Mouse (Mus musculus): ENCODE data around the gene Gpr183. TPM values are rescaled to one million over a fixed set of nuclear protein-coding genes. Genes with fewer than 3 reads are reported as not detected.

Gene Gpr183
- polyA plus RNA-seq, 1 experiment from 2014 or later, result 1.3 TPM

- Histone ChIP-seq H3K4me2 (no peak overlapping the region), H3K9ac (no peak overlapping the region), H3K9me3 (replicated peaks) (no peaks in the 10 kb centered on the region), H3K36me3 (ENCODE audit: poor library complexity, severe bottlenecking) (no peaks in the 10 kb centered on the region), H3K4me1 (no peaks in the 10 kb centered on the region), H3K4me3 (no peak overlapping the region), H3K27me3 (no peaks in the 10 kb centered on the region), H3K27ac (no peak overlapping the region)
- whole genome bisulfite sequencing, result 88% methylated on average over 3 of the region's 3 CpGs
- no peak for ATAC-seq
Observed at GRCm38 (mm10) chr14:121985477-121985876, 20.5 kb upstream of the Gpr183 start.

GRCm38 (mm10) chr14:121983009-121983933 is 18.3 kb upstream of the Gpr183 start:
- no peaks in the 10 kb centered on the region for H3K9me3 ChIP-seq (replicated peaks)
- H3K9ac ChIP-seq, result no peak overlapping the region
- H3K4me1 ChIP-seq, result no peaks in the 10 kb centered on the region
- H3K4me3 ChIP-seq, result no peak overlapping the region
- H3K4me2 ChIP-seq, result no peak overlapping the region
- 79% methylated on average over 8 of the region's 8 CpGs for WGBS
- ATAC-seq, result no peak
- H3K36me3 ChIP-seq (ENCODE audit: poor library complexity, severe bottlenecking), result no peaks in the 10 kb centered on the region
- H3K27me3 ChIP-seq, result no peaks in the 10 kb centered on the region
- no peak overlapping the region for H3K27ac ChIP-seq

- H3K9me3 ChIP-seq (replicated peaks), result no peaks in the 10 kb centered on the region
- ATAC-seq, result no peak
- H3K9ac ChIP-seq, result no peak overlapping the region
- H3K4me3 ChIP-seq, result no peak overlapping the region
- 90% methylated on average over 1 of the region's 1 CpGs for WGBS
- no peaks in the 10 kb centered on the region for H3K36me3 ChIP-seq (ENCODE audit: poor library complexity, severe bottlenecking)
- H3K4me2 ChIP-seq, result no peak overlapping the region
- no peaks in the 10 kb centered on the region for H3K27me3 ChIP-seq
- H3K4me1 ChIP-seq, result no peaks in the 10 kb centered on the region
- H3K27ac ChIP-seq, result no peak overlapping the region
Observed at GRCm38 (mm10) chr14:121981531-121981930, 16.5 kb upstream of the Gpr183 start.

DNA sequence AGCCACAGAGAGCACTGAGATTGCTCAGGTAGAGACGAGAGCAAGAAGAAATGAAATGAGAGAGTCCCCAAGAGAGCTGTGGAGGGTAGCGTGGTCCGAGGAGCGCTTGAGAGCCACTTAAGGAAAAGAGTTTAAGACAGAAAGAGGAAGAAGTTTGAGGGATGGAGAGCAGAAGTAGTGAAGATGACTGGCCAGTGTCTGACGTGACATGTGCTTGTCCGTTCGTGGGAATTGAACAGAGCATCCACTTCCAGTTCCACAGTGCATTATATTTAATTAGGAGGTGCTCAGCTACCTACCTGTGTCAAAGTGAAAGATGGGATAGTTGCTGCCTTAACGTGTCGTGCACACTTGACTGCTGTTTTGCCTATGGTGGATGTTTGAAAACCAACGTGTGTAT is 8.1 kb upstream of the Gpr183 start:
- H3K4me1 ChIP-seq, result no peaks in the 10 kb centered on the region
- ATAC-seq, result no peak
- no peak overlapping the region for H3K27ac ChIP-seq
- peaks cover 3% of the 10 kb centered on the region; the same call in 1 of the 2 replicates for H3K36me3 ChIP-seq (ENCODE audit: poor library complexity, severe bottlenecking)
- H3K9me3 ChIP-seq (replicated peaks), result no peaks in the 10 kb centered on the region
- H3K4me2 ChIP-seq, result no peak overlapping the region
- WGBS, result 95% methylated on average over 10 of the region's 10 CpGs
- H3K4me3 ChIP-seq, result no peak overlapping the region
- no peak overlapping the region for H3K9ac ChIP-seq
- no peaks in the 10 kb centered on the region for H3K27me3 ChIP-seq

GRCm38 (mm10) chr14:121970402-121970801 is 5.4 kb upstream of the Gpr183 start:
- Histone ChIP-seq H3K4me1 (no peaks in the 10 kb centered on the region), H3K4me3 (no peak overlapping the region), H3K36me3 (ENCODE audit: poor library complexity, severe bottlenecking) (no peaks in the 10 kb centered on the region; the same call in 1 of the 2 replicates), H3K9ac (no peak overlapping the region), H3K4me2 (no peak overlapping the region), H3K27ac (no peak overlapping the region), H3K9me3 (replicated peaks) (no peaks in the 10 kb centered on the region), H3K27me3 (no peaks in the 10 kb centered on the region)
- WGBS, result 96% methylated on average over 1 of the region's 1 CpGs
- no peak for ATAC-seq

DNA sequence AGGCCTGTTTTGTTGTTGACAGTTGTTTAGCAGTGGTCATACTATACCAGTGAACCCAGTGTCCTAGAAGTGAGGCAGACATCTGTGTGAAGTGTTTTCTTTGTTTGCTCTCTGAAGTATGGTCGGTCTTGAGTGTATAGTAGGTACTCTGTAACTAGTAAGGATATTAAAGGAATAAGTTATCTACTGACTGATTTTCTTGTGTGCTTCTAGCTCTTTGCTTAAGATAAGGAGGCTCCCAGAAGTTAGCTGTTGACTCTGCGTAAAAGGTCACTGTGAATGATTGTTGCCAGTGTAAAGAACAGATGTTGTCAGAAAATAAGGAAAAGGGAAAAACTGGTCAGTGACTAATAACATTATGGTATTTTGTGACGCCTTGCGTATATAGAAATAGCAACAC is 2.1 kb upstream of the Gpr183 start:
- Histone ChIP-seq H3K9ac (no peak overlapping the region), H3K4me3 (no peak overlapping the region), H3K36me3 (ENCODE audit: poor library complexity, severe bottlenecking) (no peaks in the 10 kb centered on the region), H3K4me2 (no peak overlapping the region), H3K27ac (no peak overlapping the region), H3K27me3 (no peaks in the 10 kb centered on the region), H3K4me1 (peaks cover 9% of the 10 kb centered on the region), H3K9me3 (replicated peaks) (no peaks in the 10 kb centered on the region)
- no peak for ATAC-seq
- 95% methylated on average over 4 of the region's 4 CpGs for WGBS

- no peak for ATAC-seq
- Histone ChIP-seq H3K9ac (no peak overlapping the region), H3K36me3 (ENCODE audit: poor library complexity, severe bottlenecking) (no peaks in the 10 kb centered on the region), H3K27ac (no peak overlapping the region), H3K4me3 (no peak overlapping the region), H3K4me2 (no peak overlapping the region), H3K9me3 (replicated peaks) (no peaks in the 10 kb centered on the region), H3K4me1 (peaks cover 9% of the 10 kb centered on the region), H3K27me3 (no peaks in the 10 kb centered on the region)
- 90% methylated on average over 4 of the region's 4 CpGs for WGBS
Observed at GRCm38 (mm10) chr14:121965461-121965860, 466 bp upstream of the Gpr183 start.

DNA sequence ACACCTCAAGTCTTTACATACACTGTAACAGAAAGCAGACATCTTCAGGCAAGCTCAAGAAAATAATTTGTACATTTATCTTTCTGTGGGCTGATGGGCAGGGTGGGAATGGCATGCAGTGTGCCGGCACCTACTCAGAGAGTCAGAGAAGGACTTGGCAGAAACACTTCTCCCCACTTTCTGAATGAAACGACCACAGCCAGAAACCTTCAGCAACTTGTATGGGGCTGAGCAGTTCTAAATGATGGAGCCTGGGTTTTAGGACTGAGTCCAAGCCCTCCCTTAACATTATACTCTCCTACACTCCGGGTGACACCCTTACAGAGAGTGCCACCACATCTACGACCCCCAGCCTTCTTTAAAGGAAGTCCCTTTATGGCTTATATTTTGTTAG is 1.1 kb downstream of the Gpr183 start:
- 51% methylated on average over 4 of the region's 4 CpGs for WGBS
- Histone ChIP-seq H3K4me2 (no peak overlapping the region), H3K9ac (no peak overlapping the region), H3K27me3 (no peaks in the 10 kb centered on the region), H3K9me3 (replicated peaks) (no peaks in the 10 kb centered on the region), H3K36me3 (ENCODE audit: poor library complexity, severe bottlenecking) (no peaks in the 10 kb centered on the region), H3K4me1 (peaks cover 9% of the 10 kb centered on the region), H3K4me3 (no peak overlapping the region), H3K27ac (no peak overlapping the region)
- ATAC-seq, result peak; percentile 46

DNA sequence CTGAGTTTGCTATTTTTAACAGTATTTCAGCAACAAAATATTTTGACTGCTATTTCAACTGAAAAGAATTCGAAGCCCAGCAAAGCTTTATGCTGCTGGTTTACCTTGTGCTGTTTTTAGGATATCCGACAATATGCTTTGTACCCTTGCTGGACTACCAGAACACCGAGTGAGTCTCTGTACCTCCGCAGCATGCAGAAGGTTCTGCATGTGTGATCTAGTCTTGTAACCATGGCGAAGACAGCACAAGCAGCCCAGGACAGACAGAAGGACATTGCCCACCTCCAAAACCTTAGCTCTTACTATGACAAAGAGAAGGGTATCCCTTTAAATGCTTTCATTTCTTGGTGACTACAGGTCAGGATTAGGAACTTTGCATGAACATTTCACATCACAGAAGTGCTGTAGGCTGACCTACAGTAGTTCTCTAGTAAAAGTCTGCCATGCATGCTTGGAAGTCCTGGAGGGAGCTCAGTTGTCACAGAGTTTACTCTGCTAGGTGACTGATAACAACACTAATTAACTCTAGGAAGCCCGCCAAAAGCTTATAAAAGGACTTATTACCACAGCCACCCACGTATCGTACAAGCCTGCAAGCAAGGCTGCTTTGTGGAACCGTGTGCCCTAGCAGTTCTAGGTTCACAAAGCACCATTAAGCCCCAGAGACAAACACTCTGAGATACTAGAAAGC is 1.6 kb downstream of the Gpr183 start:
- H3K9ac ChIP-seq, result no peak overlapping the region
- WGBS, result 64% methylated on average over 9 of the region's 9 CpGs
- H3K4me2 ChIP-seq, result no peak overlapping the region
- peaks cover 9% of the 10 kb centered on the region for H3K4me1 ChIP-seq
- no peaks in the 10 kb centered on the region for H3K9me3 ChIP-seq (replicated peaks)
- peak; percentile 62 for ATAC-seq
- H3K27me3 ChIP-seq, result no peaks in the 10 kb centered on the region
- H3K36me3 ChIP-seq (ENCODE audit: poor library complexity, severe bottlenecking), result no peaks in the 10 kb centered on the region
- no peak overlapping the region for H3K4me3 ChIP-seq
- H3K27ac ChIP-seq, result no peak overlapping the region

GRCm38 (mm10) chr14:121962128-121962890 is 2.7 kb downstream of the Gpr183 start:
- WGBS, result 85% methylated on average over 14 of the region's 14 CpGs
- ATAC-seq, result no peak

GRCm38 (mm10) chr14:121961496-121962127 is 3.4 kb downstream of the Gpr183 start:
- H3K4me2 ChIP-seq, result no peak overlapping the region
- H3K9ac ChIP-seq, result no peak overlapping the region
- H3K36me3 ChIP-seq (ENCODE audit: poor library complexity, severe bottlenecking), result no peaks in the 10 kb centered on the region
- ATAC-seq, result no peak
- H3K4me3 ChIP-seq, result no peak overlapping the region
- H3K4me1 ChIP-seq, result peaks cover 9% of the 10 kb centered on the region
- no peak overlapping the region for H3K27ac ChIP-seq
- H3K27me3 ChIP-seq, result no peaks in the 10 kb centered on the region
- WGBS, result 89% methylated on average over 12 of the region's 12 CpGs
- H3K9me3 ChIP-seq (replicated peaks), result no peaks in the 10 kb centered on the region

More at GRCm38 (mm10) chr14:121962128-121962890, 2.7 kb downstream of the Gpr183 start:
- no peaks in the 10 kb centered on the region for H3K27me3 ChIP-seq
- no peak overlapping the region for H3K9ac ChIP-seq
- H3K36me3 ChIP-seq (ENCODE audit: poor library complexity, severe bottlenecking), result no peaks in the 10 kb centered on the region
- H3K4me1 ChIP-seq, result peaks cover 9% of the 10 kb centered on the region
- no peak overlapping the region for H3K4me3 ChIP-seq
- no peak overlapping the region for H3K27ac ChIP-seq
- H3K4me2 ChIP-seq, result no peak overlapping the region
- H3K9me3 ChIP-seq (replicated peaks), result no peaks in the 10 kb centered on the region
